Mouse (Mus musculus): ENCODE results near the gene Stat1. TPM values are rescaled to one million over a fixed set of nuclear protein-coding genes. Genes with fewer than 3 reads are reported as not detected.

Stat1 gene
- polyA plus RNA-seq (2015; fragmentation: Nextera tagmentation; extraction: Ambion mirVana), result 11.2 and 11.6 TPM in 2 replicates

GRCm38 (mm10) chr1:52118860-52119591 is at the start of gene Stat1:
Gene Stat1, plus strand, starts transcription at chr1:52119440.
- 0 out of 2 replicates have a peak, but pooled peaks cover 10% of the 10 kb centered on the region for H3K4me1 ChIP-seq (ENCODE audit: control insufficient read depth, insufficient read depth, low read length)
- no peaks in the 10 kb centered on the region; the same call in 1 of the 2 replicates for H3K27me3 ChIP-seq (ENCODE audit: control insufficient read depth, insufficient read depth, low read depth, low read length)
- H3K27ac ChIP-seq (ENCODE audit: low read length), result peak within 1 kb of the TSS; percentile 64; the same call in 1 of the 2 replicates
- H3K9me3 ChIP-seq (replicated peaks; ENCODE audit: control insufficient read depth, low read length, poor library complexity, severe bottlenecking), result no peaks in the 10 kb centered on the region
- H3K4me3 ChIP-seq (ENCODE audit: low read depth, low read length), result peak within 1 kb of the TSS; percentile 86
- H3K9ac ChIP-seq (ENCODE audit: low read depth, low read length), result peak within 1 kb of the TSS; percentile 79
- 3% methylated on average over 36 of the region's 37 CpGs for WGBS
- peak within 1 kb of the TSS; percentile 97 for H3K4me2 ChIP-seq (ENCODE audit: low read length)
- peak; percentile 91 for ATAC-seq
- H3K36me3 ChIP-seq (ENCODE audit: control insufficient read depth, insufficient read depth, low read length), result no peaks in the 10 kb centered on the region

GRCm38 (mm10) chr1:52079724-52080367 is 39.4 kb upstream of the Stat1 start:
- 6% methylated on average over 10 of the region's 10 CpGs for WGBS
- H3K36me3 ChIP-seq (ENCODE audit: control insufficient read depth, insufficient read depth, low read length), result no peaks in the 10 kb centered on the region
- H3K9ac ChIP-seq (ENCODE audit: low read depth, low read length), result no peak overlapping the region
- peak; percentile 88 for ATAC-seq
- no peak overlapping the region for H3K4me3 ChIP-seq (ENCODE audit: low read depth, low read length)
- no peaks in the 10 kb centered on the region for H3K27me3 ChIP-seq (ENCODE audit: control insufficient read depth, insufficient read depth, low read depth, low read length)
- no peak overlapping the region for H3K4me2 ChIP-seq (ENCODE audit: low read length)
- H3K4me1 ChIP-seq (ENCODE audit: control insufficient read depth, insufficient read depth, low read length), result peaks cover 13% of the 10 kb centered on the region
- H3K9me3 ChIP-seq (replicated peaks; ENCODE audit: control insufficient read depth, low read length, poor library complexity, severe bottlenecking), result no peaks in the 10 kb centered on the region
- no peak overlapping the region for H3K27ac ChIP-seq (ENCODE audit: low read length)

- no peak overlapping the region for H3K9ac ChIP-seq (ENCODE audit: low read depth, low read length)
- 4% methylated on average over 8 of the region's 8 CpGs for WGBS
- H3K27me3 ChIP-seq (ENCODE audit: control insufficient read depth, insufficient read depth, low read depth, low read length), result no peaks in the 10 kb centered on the region
- H3K4me1 ChIP-seq (ENCODE audit: control insufficient read depth, insufficient read depth, low read length), result peaks cover 13% of the 10 kb centered on the region
- H3K4me3 ChIP-seq (ENCODE audit: low read depth, low read length), result no peak overlapping the region
- no peaks in the 10 kb centered on the region for H3K36me3 ChIP-seq (ENCODE audit: control insufficient read depth, insufficient read depth, low read length)
- no peak for ATAC-seq
- H3K9me3 ChIP-seq (replicated peaks; ENCODE audit: control insufficient read depth, low read length, poor library complexity, severe bottlenecking), result no peaks in the 10 kb centered on the region
- H3K4me2 ChIP-seq (ENCODE audit: low read length), result no peak overlapping the region
- H3K27ac ChIP-seq (ENCODE audit: low read length), result no peak overlapping the region
These were observed 38.9 kb upstream of the Stat1 start for GRCm38 (mm10) chr1:52080375-52080774.

- no peak overlapping the region for H3K4me3 ChIP-seq (ENCODE audit: low read depth, low read length)
- no peaks in the 10 kb centered on the region for H3K36me3 ChIP-seq (ENCODE audit: control insufficient read depth, insufficient read depth, low read length)
- no peak overlapping the region for H3K27ac ChIP-seq (ENCODE audit: low read length)
- H3K4me1 ChIP-seq (ENCODE audit: control insufficient read depth, insufficient read depth, low read length), result no peaks in the 10 kb centered on the region
- no peak for ATAC-seq
- no peak overlapping the region for H3K4me2 ChIP-seq (ENCODE audit: low read length)
- no peaks in the 10 kb centered on the region for H3K9me3 ChIP-seq (replicated peaks; ENCODE audit: control insufficient read depth, low read length, poor library complexity, severe bottlenecking)
- H3K27me3 ChIP-seq (ENCODE audit: control insufficient read depth, insufficient read depth, low read depth, low read length), result no peaks in the 10 kb centered on the region
- WGBS, result 37% methylated on average over 4 of the region's 4 CpGs
- no peak overlapping the region for H3K9ac ChIP-seq (ENCODE audit: low read depth, low read length)
These were observed 33.0 kb upstream of the Stat1 start for GRCm38 (mm10) chr1:52086236-52086635.

- no peaks in the 10 kb centered on the region for H3K4me1 ChIP-seq (ENCODE audit: control insufficient read depth, insufficient read depth, low read length)
- 81% methylated on average over 1 of the region's 1 CpGs for WGBS
- H3K4me2 ChIP-seq (ENCODE audit: low read length), result no peak overlapping the region
- no peaks in the 10 kb centered on the region for H3K36me3 ChIP-seq (ENCODE audit: control insufficient read depth, insufficient read depth, low read length)
- H3K9me3 ChIP-seq (replicated peaks; ENCODE audit: control insufficient read depth, low read length, poor library complexity, severe bottlenecking), result no peaks in the 10 kb centered on the region
- no peak overlapping the region for H3K27ac ChIP-seq (ENCODE audit: low read length)
- H3K27me3 ChIP-seq (ENCODE audit: control insufficient read depth, insufficient read depth, low read depth, low read length), result no peaks in the 10 kb centered on the region
- no peak overlapping the region for H3K9ac ChIP-seq (ENCODE audit: low read depth, low read length)
- no peak overlapping the region for H3K4me3 ChIP-seq (ENCODE audit: low read depth, low read length)
- no peak for ATAC-seq
These were observed 32.1 kb upstream of the Stat1 start for GRCm38 (mm10) chr1:52087128-52087527.

GRCm38 (mm10) chr1:52088634-52089033 is 30.6 kb upstream of the Stat1 start:
- Histone ChIP-seq H3K27me3 (ENCODE audit: control insufficient read depth, insufficient read depth, low read depth, low read length) (no peaks in the 10 kb centered on the region), H3K9ac (ENCODE audit: low read depth, low read length) (no peak overlapping the region), H3K9me3 (replicated peaks; ENCODE audit: control insufficient read depth, low read length, poor library complexity, severe bottlenecking) (no peaks in the 10 kb centered on the region), H3K4me3 (ENCODE audit: low read depth, low read length) (no peak overlapping the region), H3K4me1 (ENCODE audit: control insufficient read depth, insufficient read depth, low read length) (no peaks in the 10 kb centered on the region), H3K27ac (ENCODE audit: low read length) (no peak overlapping the region), H3K4me2 (ENCODE audit: low read length) (no peak overlapping the region), H3K36me3 (ENCODE audit: control insufficient read depth, insufficient read depth, low read length) (no peaks in the 10 kb centered on the region)
- no peak for ATAC-seq
- 67% methylated on average over 4 of the region's 4 CpGs for WGBS

- no peak overlapping the region for H3K27ac ChIP-seq (ENCODE audit: low read length)
- no peaks in the 10 kb centered on the region for H3K27me3 ChIP-seq (ENCODE audit: control insufficient read depth, insufficient read depth, low read depth, low read length)
- no peaks in the 10 kb centered on the region for H3K36me3 ChIP-seq (ENCODE audit: control insufficient read depth, insufficient read depth, low read length)
- 81% methylated on average over 3 of the region's 3 CpGs for WGBS
- H3K4me3 ChIP-seq (ENCODE audit: low read depth, low read length), result no peak overlapping the region
- ATAC-seq, result no peak
- no peak overlapping the region for H3K9ac ChIP-seq (ENCODE audit: low read depth, low read length)
- H3K4me1 ChIP-seq (ENCODE audit: control insufficient read depth, insufficient read depth, low read length), result no peaks in the 10 kb centered on the region
- no peak overlapping the region for H3K4me2 ChIP-seq (ENCODE audit: low read length)
- no peaks in the 10 kb centered on the region for H3K9me3 ChIP-seq (replicated peaks; ENCODE audit: control insufficient read depth, low read length, poor library complexity, severe bottlenecking)
These were observed 20.5 kb upstream of the Stat1 start for GRCm38 (mm10) chr1:52098618-52099232.

- H3K27ac ChIP-seq (ENCODE audit: low read length), result no peak overlapping the region
- no peak for ATAC-seq
These were observed 18.7 kb upstream of the Stat1 start for GRCm38 (mm10) chr1:52100496-52100895.

GRCm38 (mm10) chr1:52102795-52103194 is 16.4 kb upstream of the Stat1 start:
- H3K9me3 ChIP-seq (replicated peaks; ENCODE audit: control insufficient read depth, low read length, poor library complexity, severe bottlenecking), result no peaks in the 10 kb centered on the region
- H3K27ac ChIP-seq (ENCODE audit: low read length), result no peak overlapping the region
- 84% methylated on average over 8 of the region's 8 CpGs for WGBS
- H3K4me3 ChIP-seq (ENCODE audit: low read depth, low read length), result no peak overlapping the region
- no peak for ATAC-seq
- H3K36me3 ChIP-seq (ENCODE audit: control insufficient read depth, insufficient read depth, low read length), result no peaks in the 10 kb centered on the region
- H3K4me1 ChIP-seq (ENCODE audit: control insufficient read depth, insufficient read depth, low read length), result no peaks in the 10 kb centered on the region
- H3K9ac ChIP-seq (ENCODE audit: low read depth, low read length), result no peak overlapping the region
- no peaks in the 10 kb centered on the region for H3K27me3 ChIP-seq (ENCODE audit: control insufficient read depth, insufficient read depth, low read depth, low read length)
- no peak overlapping the region for H3K4me2 ChIP-seq (ENCODE audit: low read length)

More at GRCm38 (mm10) chr1:52100496-52100895, 18.7 kb upstream of the Stat1 start:
- H3K27me3 ChIP-seq (ENCODE audit: control insufficient read depth, insufficient read depth, low read depth, low read length), result no peaks in the 10 kb centered on the region
- H3K9ac ChIP-seq (ENCODE audit: low read depth, low read length), result no peak overlapping the region
- no peaks in the 10 kb centered on the region for H3K4me1 ChIP-seq (ENCODE audit: control insufficient read depth, insufficient read depth, low read length)
- no peak overlapping the region for H3K4me3 ChIP-seq (ENCODE audit: low read depth, low read length)
- 72% methylated on average over 6 of the region's 6 CpGs for WGBS
- no peaks in the 10 kb centered on the region for H3K36me3 ChIP-seq (ENCODE audit: control insufficient read depth, insufficient read depth, low read length)
- no peak overlapping the region for H3K4me2 ChIP-seq (ENCODE audit: low read length)
- no peaks in the 10 kb centered on the region for H3K9me3 ChIP-seq (replicated peaks; ENCODE audit: control insufficient read depth, low read length, poor library complexity, severe bottlenecking)

All from midbrain, embryonic 16.5 days (tissue).